Mouse (Mus musculus): ENCODE data around the gene Spic. TPM values are rescaled to one million over a fixed set of nuclear protein-coding genes. Genes with fewer than 3 reads are reported as not detected.

Spic gene
- polyA plus RNA-seq, 1 experiment from 2014 or later: 0.28 TPM

DNA sequence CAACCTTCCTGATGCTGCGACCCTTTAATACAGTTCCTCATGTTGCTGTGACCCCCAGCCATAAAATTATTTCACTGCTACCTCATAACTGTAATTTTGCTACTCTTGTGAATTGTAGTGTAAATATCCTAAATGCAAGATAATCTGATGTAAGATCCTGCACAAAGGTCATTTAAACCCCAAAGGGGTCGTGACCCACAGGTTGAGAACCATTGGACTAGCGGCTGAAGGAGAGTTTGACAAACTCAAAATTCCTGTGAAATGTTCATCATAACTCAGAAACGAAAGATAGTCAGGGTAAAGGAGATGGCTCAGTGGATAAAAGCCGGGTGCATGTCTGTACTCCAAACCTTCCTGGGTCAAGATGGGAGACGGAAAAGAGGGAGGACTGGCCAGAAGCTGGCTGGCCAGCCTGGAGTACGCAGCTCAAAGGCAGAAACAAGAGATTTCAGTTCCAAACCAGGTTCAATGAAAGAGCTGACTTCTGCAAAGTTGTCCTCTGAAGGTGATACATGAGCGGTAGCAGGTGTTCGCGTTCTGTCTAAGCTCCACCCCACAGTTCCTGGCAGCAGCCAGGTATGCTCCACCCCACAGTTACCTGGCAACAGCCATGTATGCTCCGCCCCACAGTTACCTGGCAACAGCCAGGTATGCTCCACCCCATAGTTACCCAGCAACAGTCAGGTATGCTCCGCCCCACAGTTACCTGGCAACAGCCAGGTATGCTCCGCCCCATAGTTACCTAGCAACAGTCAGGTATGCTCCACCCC is 32.4 kb upstream of the Spic start:
- Histone ChIP-seq H3K4me1 (ENCODE audit: control insufficient read depth, insufficient read depth, low read depth, low read length) (no peaks in the 10 kb centered on the region), H3K9ac (ENCODE audit: low read depth, low read length) (no peak overlapping the region), H3K4me2 (ENCODE audit: low read length) (no peak overlapping the region), H3K27ac (ENCODE audit: low read depth, low read length) (no peak overlapping the region), H3K4me3 (ENCODE audit: low read length) (no peak overlapping the region), H3K27me3 (replicated peaks; ENCODE audit: control insufficient read depth, insufficient read depth, low read length) (no peaks in the 10 kb centered on the region), H3K9me3 (ENCODE audit: control insufficient read depth, low read length) (no peaks in the 10 kb centered on the region), H3K36me3 (ENCODE audit: control insufficient read depth, insufficient read depth, low read length) (no peaks in the 10 kb centered on the region)
- WGBS: 62% methylated on average over 13 of the region's 13 CpGs
- ATAC-seq: no peak

GRCm38 (mm10) chr10:88715621-88716020 is 30.8 kb upstream of the Spic start:
- Histone ChIP-seq H3K9me3 (ENCODE audit: control insufficient read depth, low read length) (no peaks in the 10 kb centered on the region), H3K4me1 (ENCODE audit: control insufficient read depth, insufficient read depth, low read depth, low read length) (no peaks in the 10 kb centered on the region), H3K4me3 (ENCODE audit: low read length) (no peak overlapping the region), H3K27ac (ENCODE audit: low read depth, low read length) (no peak overlapping the region), H3K36me3 (ENCODE audit: control insufficient read depth, insufficient read depth, low read length) (no peaks in the 10 kb centered on the region), H3K9ac (ENCODE audit: low read depth, low read length) (no peak overlapping the region), H3K27me3 (replicated peaks; ENCODE audit: control insufficient read depth, insufficient read depth, low read length) (no peaks in the 10 kb centered on the region), H3K4me2 (ENCODE audit: low read length) (no peak overlapping the region)
- ATAC-seq: no peak
- 74% methylated on average over 6 of the region's 6 CpGs for WGBS

- no peaks in the 10 kb centered on the region for H3K9me3 ChIP-seq (ENCODE audit: control insufficient read depth, low read length)
- no peaks in the 10 kb centered on the region for H3K27me3 ChIP-seq (replicated peaks; ENCODE audit: control insufficient read depth, insufficient read depth, low read length)
- H3K36me3 ChIP-seq (ENCODE audit: control insufficient read depth, insufficient read depth, low read length): no peaks in the 10 kb centered on the region
- H3K9ac ChIP-seq (ENCODE audit: low read depth, low read length): no peak overlapping the region
- no peak overlapping the region for H3K27ac ChIP-seq (ENCODE audit: low read depth, low read length)
- H3K4me3 ChIP-seq (ENCODE audit: low read length): no peak overlapping the region
- 90% methylated on average over 4 of the region's 4 CpGs for WGBS
- no peak for ATAC-seq
- no peaks in the 10 kb centered on the region for H3K4me1 ChIP-seq (ENCODE audit: control insufficient read depth, insufficient read depth, low read depth, low read length)
- H3K4me2 ChIP-seq (ENCODE audit: low read length): no peak overlapping the region
Measured at GRCm38 (mm10) chr10:88714744-88715143, 29.9 kb upstream of the Spic start.

- no peak overlapping the region for H3K4me3 ChIP-seq (ENCODE audit: low read length)
- no peaks in the 10 kb centered on the region for H3K9me3 ChIP-seq (ENCODE audit: control insufficient read depth, low read length)
- no peaks in the 10 kb centered on the region for H3K36me3 ChIP-seq (ENCODE audit: control insufficient read depth, insufficient read depth, low read length)
- H3K4me2 ChIP-seq (ENCODE audit: low read length): no peak overlapping the region
- no peak overlapping the region for H3K27ac ChIP-seq (ENCODE audit: low read depth, low read length)
- ATAC-seq: no peak
- no peaks in the 10 kb centered on the region for H3K4me1 ChIP-seq (ENCODE audit: control insufficient read depth, insufficient read depth, low read depth, low read length)
- H3K9ac ChIP-seq (ENCODE audit: low read depth, low read length): no peak overlapping the region
- no peaks in the 10 kb centered on the region for H3K27me3 ChIP-seq (replicated peaks; ENCODE audit: control insufficient read depth, insufficient read depth, low read length)
- 87% methylated on average over 6 of the region's 6 CpGs for WGBS
Measured at GRCm38 (mm10) chr10:88712359-88712758, 27.5 kb upstream of the Spic start.

DNA sequence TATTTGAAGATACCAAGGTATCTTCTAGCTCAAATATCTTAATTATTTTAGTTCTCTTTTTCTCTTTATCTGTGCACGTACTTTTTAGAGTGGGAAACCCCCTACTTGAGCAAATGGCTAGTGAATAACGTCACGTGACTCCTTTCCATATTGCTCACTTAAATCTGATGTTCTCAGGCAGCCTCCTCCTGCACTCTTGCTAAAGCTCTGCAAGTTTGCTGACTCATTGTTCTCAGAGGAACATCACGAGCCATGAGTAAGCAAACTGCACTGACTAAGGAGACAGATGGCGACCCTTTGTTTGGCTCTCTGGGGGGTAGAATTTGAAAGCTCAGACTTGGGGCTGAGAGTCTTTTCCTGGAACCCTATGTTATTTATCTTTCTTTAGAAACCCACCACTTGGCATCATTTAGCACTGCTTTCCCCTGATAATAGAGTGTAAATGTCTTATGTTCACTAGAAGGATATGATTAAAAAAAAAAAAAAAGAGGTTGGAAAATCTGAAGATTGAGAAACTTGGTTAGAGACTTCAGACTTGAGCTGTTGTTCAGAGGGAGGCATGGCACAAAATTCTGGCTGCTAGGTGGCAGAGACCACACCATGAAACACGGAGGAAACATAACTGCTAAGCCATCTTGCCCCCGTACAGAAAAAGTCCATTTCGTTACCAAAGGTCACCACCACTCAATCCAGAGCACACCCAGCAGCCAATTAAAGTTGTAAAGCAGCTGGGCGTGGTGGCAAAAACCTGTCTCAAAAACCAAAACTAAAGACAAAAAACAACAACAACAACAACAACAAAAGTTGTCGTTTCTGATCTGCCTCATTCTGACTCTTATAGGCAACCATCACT is 24.1 kb upstream of the Spic start:
- ATAC-seq: no peak
- Histone ChIP-seq H3K27me3 (replicated peaks; ENCODE audit: control insufficient read depth, insufficient read depth, low read length) (no peaks in the 10 kb centered on the region), H3K4me3 (ENCODE audit: low read length) (no peak overlapping the region), H3K9me3 (ENCODE audit: control insufficient read depth, low read length) (no peaks in the 10 kb centered on the region), H3K27ac (ENCODE audit: low read depth, low read length) (no peak overlapping the region), H3K9ac (ENCODE audit: low read depth, low read length) (no peak overlapping the region), H3K36me3 (ENCODE audit: control insufficient read depth, insufficient read depth, low read length) (no peaks in the 10 kb centered on the region), H3K4me1 (ENCODE audit: control insufficient read depth, insufficient read depth, low read depth, low read length) (no peaks in the 10 kb centered on the region), H3K4me2 (ENCODE audit: low read length) (no peak overlapping the region)
- 57% methylated on average over 10 of the region's 10 CpGs for WGBS

GRCm38 (mm10) chr10:88700938-88701337 is 16.1 kb upstream of the Spic start:
- WGBS: 68% methylated on average over 6 of the region's 6 CpGs
- no peaks in the 10 kb centered on the region for H3K36me3 ChIP-seq (ENCODE audit: control insufficient read depth, insufficient read depth, low read length)
- H3K27ac ChIP-seq (ENCODE audit: low read depth, low read length): no peak overlapping the region
- H3K4me1 ChIP-seq (ENCODE audit: control insufficient read depth, insufficient read depth, low read depth, low read length): no peaks in the 10 kb centered on the region
- no peak for ATAC-seq
- no peak overlapping the region for H3K4me3 ChIP-seq (ENCODE audit: low read length)
- no peaks in the 10 kb centered on the region for H3K27me3 ChIP-seq (replicated peaks; ENCODE audit: control insufficient read depth, insufficient read depth, low read length)
- no peak overlapping the region for H3K9ac ChIP-seq (ENCODE audit: low read depth, low read length)
- no peak overlapping the region for H3K4me2 ChIP-seq (ENCODE audit: low read length)
- no peaks in the 10 kb centered on the region for H3K9me3 ChIP-seq (ENCODE audit: control insufficient read depth, low read length)

GRCm38 (mm10) chr10:88682904-88683563 is 1.8 kb downstream of the Spic start:
- Histone ChIP-seq H3K9me3 (ENCODE audit: control insufficient read depth, low read length) (no peaks in the 10 kb centered on the region), H3K36me3 (ENCODE audit: control insufficient read depth, insufficient read depth, low read length) (no peaks in the 10 kb centered on the region), H3K4me2 (ENCODE audit: low read length) (no peak overlapping the region), H3K4me1 (ENCODE audit: control insufficient read depth, insufficient read depth, low read depth, low read length) (no peaks in the 10 kb centered on the region), H3K9ac (ENCODE audit: low read depth, low read length) (no peak overlapping the region), H3K27ac (ENCODE audit: low read depth, low read length) (no peak overlapping the region), H3K27me3 (replicated peaks; ENCODE audit: control insufficient read depth, insufficient read depth, low read length) (no peaks in the 10 kb centered on the region), H3K4me3 (ENCODE audit: low read length) (no peak overlapping the region)
- no peak for ATAC-seq
- WGBS: 86% methylated on average over 4 of the region's 4 CpGs

- no peak overlapping the region for H3K27ac ChIP-seq (ENCODE audit: low read depth, low read length)
- 96% methylated on average over 7 of the region's 7 CpGs for WGBS
Measured at GRCm38 (mm10) chr10:88672825-88673224, 12.0 kb downstream of the Spic start.

GRCm38 (mm10) chr10:88672123-88672522 is 12.7 kb downstream of the Spic start:
- no peak overlapping the region for H3K4me2 ChIP-seq (ENCODE audit: low read length)
- WGBS: 95% methylated on average over 6 of the region's 6 CpGs
- H3K27ac ChIP-seq (ENCODE audit: low read depth, low read length): no peak overlapping the region
- H3K9ac ChIP-seq (ENCODE audit: low read depth, low read length): no peak overlapping the region
- no peaks in the 10 kb centered on the region for H3K9me3 ChIP-seq (ENCODE audit: control insufficient read depth, low read length)
- no peak overlapping the region for H3K4me3 ChIP-seq (ENCODE audit: low read length)
- no peaks in the 10 kb centered on the region for H3K36me3 ChIP-seq (ENCODE audit: control insufficient read depth, insufficient read depth, low read length)
- ATAC-seq: no peak
- no peaks in the 10 kb centered on the region for H3K27me3 ChIP-seq (replicated peaks; ENCODE audit: control insufficient read depth, insufficient read depth, low read length)
- no peaks in the 10 kb centered on the region for H3K4me1 ChIP-seq (ENCODE audit: control insufficient read depth, insufficient read depth, low read depth, low read length)

More at GRCm38 (mm10) chr10:88672825-88673224, 12.0 kb downstream of the Spic start:
- no peak overlapping the region for H3K4me2 ChIP-seq (ENCODE audit: low read length)
- H3K9ac ChIP-seq (ENCODE audit: low read depth, low read length): no peak overlapping the region
- H3K9me3 ChIP-seq (ENCODE audit: control insufficient read depth, low read length): no peaks in the 10 kb centered on the region
- no peak for ATAC-seq
- H3K36me3 ChIP-seq (ENCODE audit: control insufficient read depth, insufficient read depth, low read length): no peaks in the 10 kb centered on the region
- H3K4me1 ChIP-seq (ENCODE audit: control insufficient read depth, insufficient read depth, low read depth, low read length): no peaks in the 10 kb centered on the region
- H3K4me3 ChIP-seq (ENCODE audit: low read length): no peak overlapping the region
- H3K27me3 ChIP-seq (replicated peaks; ENCODE audit: control insufficient read depth, insufficient read depth, low read length): no peaks in the 10 kb centered on the region

Measured in hindbrain, embryonic 16.5 days (tissue).